Mouse (Mus musculus) MEL (cell line): ENCODE data around the gene Strip1. TPM values are rescaled to one million over a fixed set of nuclear protein-coding genes. Genes with fewer than 3 reads are reported as not detected.

Experiments used
- DNase-seq: peaks from one replicate; pipeline ENCODE4 v3.0.0; 2011; ENCODE audit warnings: low read depth, low spot score
- H3K27ac ChIP-seq: 2 replicates; pipeline ENCODE4 v1.5.1; 2012; ENCODE audit warnings: low read depth, mild to moderate bottlenecking, control low read depth, low read length, moderate library complexity; ENCODE audit not compliant: control insufficient read depth
- H3K27me3 ChIP-seq, 2 experiments: fragments of 150-350 bp in 1 of 2; sonication (generic) in 1 of 2; 2 replicates each; pipeline ENCODE4 v1.6.1; 2012; ENCODE audit warnings: low read length in 2 of 2, mild to moderate bottlenecking in 2 of 2, improper control_type of control experiment in 1 of 2, moderate library complexity in 1 of 2; ENCODE audit not compliant: insufficient read depth in 2 of 2, control insufficient read depth in 1 of 2
- H3K36me3 ChIP-seq, 2 experiments: 2 replicates each; pipeline ENCODE4 v1.6.1; 2012 to 2014; ENCODE audit warnings: low read length in 2 of 2, improper control_type of control experiment in 1 of 2, inconsistent platforms in 1 of 2, mild to moderate bottlenecking in 1 of 2; ENCODE audit not compliant: insufficient read depth in 2 of 2, control insufficient read depth in 1 of 2
- H3K4me1 ChIP-seq, 2 experiments: fragments of 150-350 bp in 1 of 2; sonication (generic) in 1 of 2; 2 replicates each; pipeline ENCODE4 v1.6.1; 2012; ENCODE audit warnings: low read length in 2 of 2, improper control_type of control experiment in 1 of 2, mild to moderate bottlenecking in 1 of 2; ENCODE audit not compliant: insufficient read depth in 2 of 2, control insufficient read depth in 1 of 2
- H3K4me3 ChIP-seq, 2 experiments: fragments of 150-350 bp in 1 of 2; sonication (generic) in 1 of 2; 2 replicates each; pipeline ENCODE4 v1.5.1; 2012; ENCODE audit warnings: low read depth in 2 of 2, low read length in 2 of 2, mild to moderate bottlenecking in 2 of 2, moderate library complexity in 2 of 2, control low read depth in 1 of 2, improper control_type of control experiment in 1 of 2; ENCODE audit not compliant: control insufficient read depth in 1 of 2, insufficient read depth in 1 of 2
- H3K79me2 ChIP-seq: 2 replicates; pipeline ENCODE4 v1.6.1; 2012; ENCODE audit warnings: mild to moderate bottlenecking, low read length, moderate library complexity; ENCODE audit not compliant: control insufficient read depth, poor library complexity, insufficient read depth
- H3K9ac ChIP-seq: 2 replicates; pipeline ENCODE4 v1.6.1; 2012; ENCODE audit warnings: low read depth, mild to moderate bottlenecking, control low read depth, low read length, moderate library complexity; ENCODE audit not compliant: control insufficient read depth, poor library complexity, severe bottlenecking
- H3K9me3 ChIP-seq: fragments of 150-350 bp; sonication (generic); replicated peaks from 2 replicates; pipeline ENCODE4 v1.6.1; 2012; ENCODE audit warnings: mild to moderate bottlenecking, low read length, improper control_type of control experiment, moderate library complexity; ENCODE audit not compliant: insufficient read depth
- CHD1 ChIP-seq: IDR thresholded peaks from 2 replicates; pipeline ENCODE4 v1.6.1; 2012; ENCODE audit warnings: low read depth, mild to moderate bottlenecking, inconsistent platforms, low read length, improper control_type of control experiment
- ELF1 ChIP-seq: IDR thresholded peaks from 2 replicates; pipeline ENCODE4 v1.6.1; 2014; ENCODE audit warnings: low read depth, mild to moderate bottlenecking, inconsistent platforms, low read length, improper control_type of control experiment, moderate library complexity
- EP300 ChIP-seq, 2 experiments: IDR thresholded peaks; 2 replicates each; pipeline ENCODE4 v1.6.1; 2011; ENCODE audit warnings: improper control_type of control experiment in 2 of 2, low read length in 2 of 2, low read depth in 1 of 2, mild to moderate bottlenecking in 1 of 2
- ETS1 ChIP-seq: IDR thresholded peaks from 2 replicates; pipeline ENCODE4 v1.6.1; 2012; ENCODE audit warnings: low read depth, mild to moderate bottlenecking, inconsistent platforms, low read length, improper control_type of control experiment, moderate library complexity
- GATA1 ChIP-seq: IDR thresholded peaks from 2 replicates; pipeline ENCODE4 v1.6.1; 2011; ENCODE audit warnings: low read depth, low read length, improper control_type of control experiment
- HCFC1 ChIP-seq: IDR thresholded peaks from 2 replicates; pipeline ENCODE4 v1.6.1; 2012; ENCODE audit warnings: low read depth, mild to moderate bottlenecking, inconsistent platforms, low read length, improper control_type of control experiment, moderate library complexity
- JUND ChIP-seq: IDR thresholded peaks from 2 replicates; pipeline ENCODE4 v1.6.1; 2011; ENCODE audit warnings: low read depth, mild to moderate bottlenecking, improper control_type of control experiment, low read length
- KAT2A ChIP-seq: conservative IDR thresholded peaks from 2 replicates; pipeline ENCODE4 v1.6.1; 2012; ENCODE audit warnings: low read depth, low read length, improper control_type of control experiment, inconsistent platforms
- MAX ChIP-seq: IDR thresholded peaks from 2 replicates; pipeline ENCODE4 v1.6.1; 2011; ENCODE audit warnings: low read length, improper control_type of control experiment
- MAZ ChIP-seq: IDR thresholded peaks from 2 replicates; pipeline ENCODE4 v1.6.1; 2012; ENCODE audit warnings: low read depth, mild to moderate bottlenecking, inconsistent platforms, low read length, improper control_type of control experiment
- MXI1 ChIP-seq: IDR thresholded peaks from 2 replicates; pipeline ENCODE4 v1.6.1; 2011; ENCODE audit warnings: mild to moderate bottlenecking, low read depth, low read length, improper control_type of control experiment
- MYB ChIP-seq: IDR thresholded peaks from 2 replicates; pipeline ENCODE4 v1.6.1; 2011; ENCODE audit warnings: mild to moderate bottlenecking, low read depth, low read length, improper control_type of control experiment
- MYC ChIP-seq: IDR thresholded peaks from 2 replicates; pipeline ENCODE4 v1.6.1; 2011; ENCODE audit warnings: low read depth, mild to moderate bottlenecking, low read length, improper control_type of control experiment, moderate library complexity
- NELFE ChIP-seq: IDR thresholded peaks from 2 replicates; pipeline ENCODE4 v1.6.1; 2011; ENCODE audit warnings: low read depth, low read length, improper control_type of control experiment
- POLR2AphosphoS5 ChIP-seq: IDR thresholded peaks from 2 replicates; pipeline ENCODE4 v1.6.1; 2012; ENCODE audit warnings: low read depth, borderline replicate concordance, mild to moderate bottlenecking, inconsistent platforms, low read length, moderate library complexity, mixed read lengths
- RAD21 ChIP-seq: IDR thresholded peaks from 2 replicates; pipeline ENCODE4 v1.6.1; 2011; ENCODE audit warnings: mild to moderate bottlenecking, low read depth, low read length, improper control_type of control experiment
- RCOR1 ChIP-seq: IDR thresholded peaks from 2 replicates; pipeline ENCODE4 v1.6.1; 2012; ENCODE audit warnings: low read depth, mild to moderate bottlenecking, inconsistent platforms, low read length, improper control_type of control experiment
- SIN3A ChIP-seq: IDR thresholded peaks from 2 replicates; pipeline ENCODE4 v1.6.1; 2012; ENCODE audit warnings: low read length, improper control_type of control experiment, inconsistent platforms
- TBP ChIP-seq: IDR thresholded peaks from 2 replicates; pipeline ENCODE4 v1.8.0; 2011; ENCODE audit warnings: low read depth, low read length, improper control_type of control experiment
- USF1 ChIP-seq: IDR thresholded peaks from 2 replicates; pipeline ENCODE4 v1.6.1; 2014; ENCODE audit warnings: low read depth, mild to moderate bottlenecking, inconsistent platforms, low read length, improper control_type of control experiment, moderate library complexity
- ZC3H11A ChIP-seq: IDR thresholded peaks from 2 replicates; pipeline ENCODE4 v1.6.1; 2012; ENCODE audit warnings: low read depth, mild to moderate bottlenecking, inconsistent platforms, low read length, improper control_type of control experiment
- ZNF384 ChIP-seq: IDR thresholded peaks from 2 replicates; pipeline ENCODE4 v1.6.1; 2012; ENCODE audit warnings: low read depth, mild to moderate bottlenecking, inconsistent platforms, low read length, improper control_type of control experiment
- polyA plus RNA-seq, 2 experiments: library from polyadenylated mRNA; stranded (reverse) in 1 of 2; unstranded in 1 of 2; fragments of >175 nt in 1 of 2; fragments of >200 nt in 1 of 2; gene quantifications; 2 replicates each; pipeline versions ENCODE4 v1.2.1 to v1.2.4; 2012; ENCODE audit warnings: low replicate concordance in 2 of 2, low read depth in 1 of 2; ENCODE audit not compliant: insufficient read length in 2 of 2, insufficient read depth in 1 of 2, missing spikeins in 1 of 2
- total RNA-seq: library from RNA; depleted of rRNA; stranded (reverse); fragments of 300-350 nt; gene quantifications from 2 replicates; pipeline ENCODE4 v1.2.3, GENCODE M21; 2012

Gene Strip1
- total and polyA plus RNA-seq, 3 experiments: 19.8 to 32.9 TPM; not detected in 1

DNA sequence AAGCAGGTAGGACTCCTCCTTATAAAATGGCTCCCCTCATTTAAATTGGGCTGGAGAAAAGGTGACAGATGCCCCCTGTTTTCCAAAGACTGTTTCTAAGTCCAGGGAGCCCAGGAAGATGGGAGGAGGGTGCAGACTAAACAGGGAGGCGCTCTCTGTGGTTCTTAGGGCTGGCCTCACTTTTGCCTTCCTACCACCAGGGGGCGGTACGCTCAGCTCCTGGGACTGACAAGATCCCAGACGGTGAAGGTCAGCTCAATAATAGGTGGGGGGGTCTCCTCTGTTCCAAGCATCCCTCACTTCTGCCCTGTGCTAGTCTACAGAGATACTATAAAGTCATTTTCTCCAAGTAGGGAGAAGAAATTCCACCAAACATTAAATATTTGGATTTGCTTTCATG lies 26.2 kb downstream of the Strip1 start (continued):
- TF ChIP-seq CHD1: no peak
- TF ChIP-seq MAZ: no peak
- TF ChIP-seq NELFE: no peak
- TF ChIP-seq ZC3H11A: peak; percentile 29; the same call in 1 of the 2 replicates
- TF ChIP-seq MAX: no peak
- TF ChIP-seq USF1: no peak
- TF ChIP-seq TBP: no peak
- TF ChIP-seq MYC: no peak
- TF ChIP-seq ELF1: no peak
- TF ChIP-seq SIN3A: no peak
- no peak for TF ChIP-seq MXI1
- TF ChIP-seq RCOR1: no peak
- no peak for TF ChIP-seq MYB
- TF ChIP-seq HCFC1: no peak
- TF ChIP-seq ZNF384: no peak

DNA sequence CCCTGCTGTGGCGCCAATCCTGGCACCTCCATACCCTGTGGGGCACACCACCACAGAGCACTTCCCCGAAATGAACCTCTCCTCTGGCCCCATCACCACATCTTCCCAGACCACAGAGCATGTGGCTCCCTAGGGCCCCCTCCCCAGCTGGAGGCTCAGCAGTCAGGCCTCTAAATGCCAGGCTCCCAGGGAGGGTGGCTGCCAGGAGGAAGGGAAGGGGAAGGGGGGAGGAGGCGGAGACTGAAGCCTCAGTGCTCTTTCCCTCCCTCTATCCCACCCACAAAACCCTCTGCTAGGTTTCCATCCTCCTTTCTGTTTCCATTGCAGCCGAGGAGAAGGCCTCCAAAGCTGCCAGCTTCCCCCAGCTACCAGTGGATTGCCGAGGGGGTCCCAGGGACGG lies 31.4 kb downstream of the Strip1 start:
- H3K9me3 ChIP-seq: no peaks in the 10 kb centered on the region
- DNase-seq: no peak
- no peak for TF ChIP-seq ETS1
- TF ChIP-seq SIN3A: no peak
- no peak for TF ChIP-seq MAX
- no peak overlapping the region for H3K9ac ChIP-seq
- H3K27ac ChIP-seq: no peak overlapping the region
- no peaks in the 10 kb centered on the region for H3K36me3 ChIP-seq
- H3K79me2 ChIP-seq: no peaks in the 10 kb centered on the region
- H3K4me3 ChIP-seq: no peak overlapping the region
- no peaks in the 10 kb centered on the region for H3K4me1 ChIP-seq
- peaks cover 0 to 12% of the 10 kb centered on the region in 2 experiments; a peak in 3 of 4 replicates for H3K27me3 ChIP-seq

- TF ChIP-seq EP300 (IDR thresholded peaks at IDR 0.05; ENCODE audit: low read depth in 1 of 2, low read length in 2 of 2) (no peak), HCFC1 (no peak), RAD21 (no peak), POLR2AphosphoS5 (no peak), MYC (no peak), JUND (no peak), KAT2A (no peak), GATA1 (no peak)
- DNase-seq: no peak
- Histone ChIP-seq H3K36me3 (no peaks in the 10 kb centered on the region), H3K27ac (no peak overlapping the region), H3K9ac (no peak overlapping the region), H3K9me3 (no peaks in the 10 kb centered on the region), H3K4me3 (no peak overlapping the region), H3K79me2 (no peaks in the 10 kb centered on the region), H3K27me3 (peaks cover 0 to 12% of the 10 kb centered on the region in 2 experiments; a peak in 3 of 4 replicates), H3K4me1 (no peaks in the 10 kb centered on the region)
Measured at GRCm38 (mm10) chr3:107597586-107598389, 33.7 kb downstream of the Strip1 start.
